Mouse (Mus musculus) cerebellum, adult 2 months (tissue): ENCODE data around the gene Acot11.

Experiments used
- CTCF ChIP-seq: fragments of 200-500 bp; IDR thresholded peaks from 2 replicates; pipeline ENCODE4 v1.5.1; 2011; ENCODE audit warnings: low read depth, mild to moderate bottlenecking, control low read depth, low read length, moderate library complexity, borderline replicate concordance; ENCODE audit not compliant: insufficient read depth
- POLR2A ChIP-seq: fragments of 200-500 bp; IDR thresholded peaks from 2 replicates; pipeline ENCODE4 v1.6.1; 2011; ENCODE audit warnings: low read length, control low read depth, borderline replicate concordance; ENCODE audit not compliant: insufficient read depth

DNA sequence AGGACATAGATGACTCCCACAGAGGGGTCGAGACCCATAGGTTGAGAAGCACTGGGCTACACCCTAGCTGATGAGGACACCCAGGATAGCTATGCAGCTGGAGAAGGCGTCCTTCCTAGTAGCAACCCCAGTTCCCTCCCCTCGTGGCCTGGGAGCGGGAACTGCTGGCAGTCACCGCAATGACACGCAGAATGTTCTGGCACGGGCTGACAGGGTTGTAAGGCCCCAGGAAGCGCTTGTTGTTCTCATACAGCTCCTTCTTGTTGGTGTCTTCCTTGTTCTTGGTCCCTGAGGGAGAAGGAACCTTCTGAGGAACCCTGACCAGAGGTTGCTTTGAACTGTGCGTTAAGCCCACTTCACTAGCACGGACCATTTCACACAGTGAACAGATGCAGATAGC lies 100.8 kb downstream of the Acot11 start:
- no peak for TF ChIP-seq POLR2A
- TF ChIP-seq CTCF = no peak
